Mouse (Mus musculus): ENCODE data around the gene Strn3.

Strn3 gene

GRCm38 (mm10) chr12:51691845-51692632, at the start of gene Strn3:
Strn3 (minus strand) TSS chr12:51691897.
- DNase-seq, result peak; percentile 96

GRCm38 (mm10) chr12:51736807-51737206, 45.1 kb upstream of the Strn3 start:
- DNase-seq, result no peak

- DNase-seq, result no peak
Observed at GRCm38 (mm10) chr12:51736381-51736780, 44.7 kb upstream of the Strn3 start.

- no peak for DNase-seq
Observed at GRCm38 (mm10) chr12:51735840-51736271, 44.2 kb upstream of the Strn3 start.

- DNase-seq, result no peak
Observed at GRCm38 (mm10) chr12:51734605-51735211, 43.0 kb upstream of the Strn3 start.

GRCm38 (mm10) chr12:51729827-51730226, 38.1 kb upstream of the Strn3 start:
- DNase-seq, result no peak

- no peak for DNase-seq
Observed at GRCm38 (mm10) chr12:51729058-51729457, 37.4 kb upstream of the Strn3 start.

- no peak for DNase-seq
Observed at GRCm38 (mm10) chr12:51721836-51722235, 30.1 kb upstream of the Strn3 start.

GRCm38 (mm10) chr12:51718617-51719016, 26.9 kb upstream of the Strn3 start:
- no peak for DNase-seq

GRCm38 (mm10) chr12:51712685-51713084, 21.0 kb upstream of the Strn3 start:
- no peak for DNase-seq

- no peak for DNase-seq
Observed at GRCm38 (mm10) chr12:51710154-51710553, 18.5 kb upstream of the Strn3 start.

GRCm38 (mm10) chr12:51709741-51710140, 18.0 kb upstream of the Strn3 start:
- DNase-seq, result no peak

- DNase-seq, result no peak
Observed at GRCm38 (mm10) chr12:51708941-51709686, 17.4 kb upstream of the Strn3 start.

- DNase-seq, result no peak
Observed at GRCm38 (mm10) chr12:51706673-51707235, 15.1 kb upstream of the Strn3 start.

- DNase-seq, result no peak
Observed at GRCm38 (mm10) chr12:51705778-51706177, 14.1 kb upstream of the Strn3 start.

- no peak for DNase-seq
Observed at GRCm38 (mm10) chr12:51704572-51704971, 12.9 kb upstream of the Strn3 start.

- no peak for DNase-seq
Observed at GRCm38 (mm10) chr12:51703859-51704258, 12.2 kb upstream of the Strn3 start.

GRCm38 (mm10) chr12:51701723-51702122, 10.0 kb upstream of the Strn3 start:
- DNase-seq, result no peak

GRCm38 (mm10) chr12:51699623-51700393, 8.1 kb upstream of the Strn3 start:
- no peak for DNase-seq

- DNase-seq, result no peak
Observed at GRCm38 (mm10) chr12:51696157-51696556, 4.5 kb upstream of the Strn3 start.

GRCm38 (mm10) chr12:51694966-51695365, 3.3 kb upstream of the Strn3 start:
- no peak for DNase-seq

- no peak for DNase-seq
Observed at GRCm38 (mm10) chr12:51694096-51694495, 2.4 kb upstream of the Strn3 start.

GRCm38 (mm10) chr12:51693419-51693818, 1.7 kb upstream of the Strn3 start:
- no peak for DNase-seq

Data from cerebellum, adult 11 months (tissue).